Mouse (Mus musculus): ENCODE data around the gene Eif3k.

DNA sequence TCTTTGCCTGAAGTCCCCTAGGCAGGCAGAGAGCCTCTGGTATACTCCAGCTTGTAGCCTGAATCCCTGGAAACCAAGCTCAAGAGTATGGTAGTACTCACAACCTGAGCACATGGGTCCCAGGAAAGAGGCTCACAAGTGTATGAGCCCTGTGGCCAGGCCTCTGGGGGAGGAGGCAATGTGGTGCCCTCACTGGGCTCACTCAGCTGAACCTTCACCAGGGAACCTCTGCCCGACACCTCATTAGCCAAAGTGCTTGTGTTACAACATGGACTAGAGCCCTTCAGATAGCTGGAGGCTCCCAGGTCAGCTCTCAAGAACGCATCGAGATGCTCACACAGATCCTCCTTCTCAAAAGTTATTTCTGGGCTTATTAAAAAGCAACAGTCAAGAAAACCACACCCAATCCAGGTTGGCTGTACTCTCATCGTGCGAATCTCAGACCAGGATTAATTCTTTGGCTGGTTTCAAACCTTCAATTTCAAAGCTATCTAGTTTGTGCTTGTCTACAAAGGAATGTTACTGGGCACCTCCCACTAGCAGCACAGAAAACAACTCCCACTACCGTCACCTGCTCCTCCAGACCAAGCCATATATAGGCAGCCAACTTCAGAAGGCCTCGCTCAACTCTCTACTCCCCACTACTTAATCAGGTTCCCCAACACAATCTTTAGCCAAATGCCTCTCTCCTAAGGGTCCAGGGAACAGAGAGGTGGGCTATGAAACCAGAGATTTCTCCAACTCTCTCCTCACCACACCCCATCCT is 42.1 kb downstream of the Eif3k start:
- TF ChIP-seq POU5F1 (IDR thresholded peaks at IDR 0.05; ENCODE audit: borderline replicate concordance, low read length) = no peak
- no peak for TF ChIP-seq CTCF (conservative IDR thresholded peaks at IDR 0.05; ENCODE audit: low read length)
- no peak for TF ChIP-seq NANOG (IDR thresholded peaks at IDR 0.05; ENCODE audit: borderline replicate concordance, low read length)
